Mouse (Mus musculus): ENCODE measurements around the gene L2hgdh.

DNA sequence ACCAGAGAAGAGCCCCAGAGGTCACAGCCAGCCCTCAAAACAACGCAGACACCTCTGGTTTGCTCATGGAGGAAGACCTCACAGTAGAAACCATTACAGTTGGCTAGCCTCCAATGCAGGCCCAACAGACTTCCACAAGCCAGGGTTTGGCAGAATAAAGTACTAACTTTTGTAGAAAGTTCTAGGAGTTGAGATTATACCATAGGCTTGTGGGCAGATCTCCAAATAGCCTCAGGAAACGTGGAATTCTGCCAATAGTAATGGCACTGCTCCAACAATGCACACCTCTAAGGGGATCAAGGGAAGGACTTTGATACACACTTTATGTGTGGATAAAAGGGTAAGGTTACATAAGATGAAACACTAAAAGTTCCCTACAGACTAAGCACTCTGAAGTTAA, 36.3 kb downstream of the L2hgdh start:
- no peak for TF ChIP-seq CTCF (IDR thresholded peaks at IDR 0.05; ENCODE audit: borderline replicate concordance, insufficient read depth, low read depth, low read length)
- TF ChIP-seq POLR2A (IDR thresholded peaks at IDR 0.05; ENCODE audit: borderline replicate concordance, insufficient read depth, low read length), result no peak
